Mouse (Mus musculus) testis, adult 2 months (tissue): Measurements from ENCODE around the gene Nrip3. TPM values are rescaled to one million over a fixed set of nuclear protein-coding genes. Genes with fewer than 3 reads are reported as not detected.

ENCODE experiments used
- H3K27ac ChIP-seq: fragments of 200-500 bp; 2 replicates; pipeline ENCODE4 v1.5.1; 2012; ENCODE audit warnings: low read depth, low read length; ENCODE audit not compliant: control insufficient read depth, insufficient read depth
- H3K27me3 ChIP-seq: fragments of 200-500 bp; 2 replicates; pipeline ENCODE4 v1.6.1; 2012; ENCODE audit warnings: mild to moderate bottlenecking, low read length, moderate library complexity; ENCODE audit not compliant: control insufficient read depth, insufficient read depth
- H3K36me3 ChIP-seq: fragments of 200-500 bp; 2 replicates; pipeline ENCODE4 v1.6.1; 2012; ENCODE audit warnings: mild to moderate bottlenecking, low read length; ENCODE audit not compliant: control insufficient read depth, insufficient read depth
- H3K4me1 ChIP-seq: fragments of 200-500 bp; 2 replicates; pipeline ENCODE4 v1.6.1; 2012; ENCODE audit warnings: low read length; ENCODE audit not compliant: control insufficient read depth, insufficient read depth
- H3K4me3 ChIP-seq: fragments of 200-500 bp; 2 replicates; pipeline ENCODE4 v1.5.1; 2012; ENCODE audit warnings: low read depth, mild to moderate bottlenecking, low read length, moderate library complexity, mixed read lengths; ENCODE audit not compliant: control insufficient read depth
- CTCF ChIP-seq: fragments of 200-500 bp; IDR thresholded peaks from 2 replicates; pipeline ENCODE4 v1.5.1; 2012; ENCODE audit warnings: low read depth, mild to moderate bottlenecking, inconsistent platforms, low read length, moderate library complexity; ENCODE audit not compliant: control insufficient read depth, insufficient read depth, insufficient replicate concordance
- POLR2A ChIP-seq: fragments of 200-500 bp; IDR thresholded peaks from 2 replicates; pipeline ENCODE4 v1.6.1; 2012; ENCODE audit warnings: low read depth, mild to moderate bottlenecking, inconsistent platforms, low read length, moderate library complexity; ENCODE audit not compliant: control insufficient read depth
- polyA plus RNA-seq: library from polyadenylated mRNA; depleted of rRNA; stranded (reverse); fragments of >200 nt; gene quantifications from 2 replicates; pipeline ENCODE4 v1.2.3, GENCODE M21; 2012

The Nrip3 gene
- polyA plus RNA-seq, 1 experiment, result 2.1 TPM

- Histone ChIP-seq H3K27ac (no peak overlapping the region), H3K4me1 (no peaks in the 10 kb centered on the region; the same call in 1 of the 2 replicates), H3K27me3 (no peaks in the 10 kb centered on the region), H3K4me3 (peak overlapping the region; percentile 71), H3K36me3 (peaks cover 2% of the 10 kb centered on the region)
- TF ChIP-seq CTCF (no peak), POLR2A (no peak)
Measured at GRCm38 (mm10) chr7:109741703-109742102, 40.1 kb downstream of the Nrip3 start.

DNA sequence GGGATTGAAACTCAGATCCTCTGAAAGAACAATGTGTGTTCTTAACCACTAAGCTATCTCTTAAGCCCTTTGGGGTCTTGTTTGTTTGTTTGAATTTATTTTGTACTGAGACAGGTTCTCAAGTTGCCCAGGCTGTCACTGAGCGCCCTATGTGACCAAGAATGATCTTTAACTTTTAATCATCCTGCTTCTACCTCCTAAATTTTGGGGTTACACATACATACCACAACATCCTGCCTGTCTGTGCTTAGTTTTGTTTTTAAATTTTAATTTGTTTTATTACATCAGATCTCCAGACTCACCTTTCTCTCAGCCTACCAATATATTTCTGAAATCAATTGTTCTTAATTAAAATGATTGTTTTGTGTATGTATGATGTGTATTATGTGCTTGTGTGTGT lies 40.8 kb downstream of the Nrip3 start:
- TF ChIP-seq POLR2A (no peak), CTCF (no peak)
- peaks cover 2% of the 10 kb centered on the region for H3K36me3 ChIP-seq
- H3K27ac ChIP-seq, result no peak overlapping the region
- peak overlapping the region; percentile 71; the same call in 1 of the 2 replicates for H3K4me3 ChIP-seq
- no peaks in the 10 kb centered on the region; the same call in 1 of the 2 replicates for H3K4me1 ChIP-seq
- no peaks in the 10 kb centered on the region for H3K27me3 ChIP-seq

DNA sequence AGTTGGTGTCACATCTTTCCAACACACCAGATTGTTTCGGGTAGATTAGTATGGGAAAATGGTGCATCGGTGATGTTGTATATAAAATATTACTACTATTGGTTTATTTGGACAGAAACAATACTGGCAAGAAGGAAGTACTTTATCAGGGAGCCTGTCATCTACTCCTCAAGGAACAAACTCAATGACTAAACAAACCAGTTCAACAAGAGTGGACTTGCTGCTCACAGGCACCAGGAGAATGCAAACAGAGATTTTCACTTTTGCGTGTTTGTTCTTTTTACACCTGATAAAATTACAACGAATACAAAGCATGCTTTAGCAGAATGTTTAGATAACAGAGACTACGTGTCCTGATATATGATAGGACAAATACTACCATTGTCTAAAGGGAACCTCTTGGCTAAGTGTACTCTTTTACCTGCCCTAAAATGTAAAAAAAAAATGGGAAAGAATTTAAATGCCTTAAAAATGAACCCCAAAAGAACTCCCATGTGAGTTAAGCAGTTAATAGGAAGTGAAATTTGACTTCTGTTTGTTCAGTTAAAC lies 41.9 kb downstream of the Nrip3 start:
- Histone ChIP-seq H3K36me3 (peaks cover 2% of the 10 kb centered on the region), H3K4me1 (no peaks in the 10 kb centered on the region; the same call in 1 of the 2 replicates), H3K27me3 (no peaks in the 10 kb centered on the region), H3K27ac (no peak overlapping the region), H3K4me3 (no peak overlapping the region)
- TF ChIP-seq POLR2A (no peak), CTCF (no peak)

DNA sequence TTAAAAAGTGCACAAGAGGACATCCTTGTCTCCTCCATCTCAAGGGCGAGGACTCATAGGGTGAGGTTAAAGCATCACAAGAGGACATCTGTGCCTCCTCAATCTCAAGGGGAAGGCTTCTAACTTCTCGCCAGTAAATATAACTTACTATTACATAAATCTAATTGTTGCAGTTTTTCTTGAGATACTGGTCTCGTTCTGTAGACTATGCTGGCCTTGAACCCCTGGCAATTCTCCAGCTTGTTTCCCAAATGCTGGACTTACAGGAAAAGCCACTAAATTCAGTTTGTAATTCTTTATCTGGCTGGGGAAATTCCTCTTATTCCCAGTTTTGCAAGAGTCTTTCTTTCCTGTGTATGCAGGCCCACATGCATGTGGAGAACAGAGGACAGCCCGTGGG lies 47.0 kb downstream of the Nrip3 start:
- H3K27ac ChIP-seq, result no peak overlapping the region
- H3K36me3 ChIP-seq, result no peaks in the 10 kb centered on the region
- no peak overlapping the region for H3K4me3 ChIP-seq
- H3K4me1 ChIP-seq, result no peaks in the 10 kb centered on the region
- no peaks in the 10 kb centered on the region for H3K27me3 ChIP-seq
- TF ChIP-seq POLR2A (no peak), CTCF (no peak)

GRCm38 (mm10) chr7:109731626-109732025 lies 50.2 kb downstream of the Nrip3 start, which contains the start of gene Ascl3:
Ascl3 (minus strand) TSS chr7:109731726.
- TF ChIP-seq POLR2A (no peak), CTCF (no peak)
- H3K4me1 ChIP-seq, result peaks cover 12% of the 10 kb centered on the region
- H3K27ac ChIP-seq, result no peak within 1 kb of the TSS
- H3K4me3 ChIP-seq, result no peak within 1 kb of the TSS
- no peaks in the 10 kb centered on the region for H3K27me3 ChIP-seq
- no peaks in the 10 kb centered on the region for H3K36me3 ChIP-seq

- H3K27ac ChIP-seq, result no peak within 1 kb of the TSS
- H3K4me3 ChIP-seq, result no peak within 1 kb of the TSS
- H3K4me1 ChIP-seq, result peaks cover 15% of the 10 kb centered on the region
- H3K36me3 ChIP-seq, result no peaks in the 10 kb centered on the region
- TF ChIP-seq CTCF (no peak), POLR2A (no peak)
- no peaks in the 10 kb centered on the region for H3K27me3 ChIP-seq
Measured at GRCm38 (mm10) chr7:109723697-109724096, 58.1 kb downstream of the Nrip3 start, which contains the start of gene BC051019. BC051019 (minus strand) TSS chr7:109723850.

GRCm38 (mm10) chr7:109723114-109723513 lies 58.7 kb downstream of the Nrip3 start:
- TF ChIP-seq CTCF, result no peak
- no peak for TF ChIP-seq POLR2A
- Histone ChIP-seq H3K36me3 (no peaks in the 10 kb centered on the region), H3K4me1 (peaks cover 15% of the 10 kb centered on the region), H3K27me3 (no peaks in the 10 kb centered on the region), H3K4me3 (no peak overlapping the region), H3K27ac (no peak overlapping the region)
